Mouse (Mus musculus) midbrain, embryonic 12.5 days (tissue): ENCODE measurements around the gene Insl3. TPM values are rescaled to one million over a fixed set of nuclear protein-coding genes. Genes with fewer than 3 reads are reported as not detected.
"Not testable (repeated sequence)": the region's sequence is repeated elsewhere in the genome, so short reads cannot be mapped to it uniquely, and the experiment has no call there.

Experiments
- ATAC-seq: fragments of 200-750 bp; cut with Nextera tagmentation; 2 replicates; pipeline ENCODE4 v1.8.0; 2017; ENCODE audit warnings: low read depth, moderate TSS enrichment, moderate library complexity; ENCODE audit not compliant: low FRiP score
- H3K27ac ChIP-seq: fragments of 300-500 bp; sonication (generic); replicated peaks from 2 replicates; pipeline ENCODE4 v1.5.1; 2016; ENCODE audit warnings: mild to moderate bottlenecking
- H3K27me3 ChIP-seq: fragments of 300-500 bp; sonication (generic); 2 replicates; pipeline ENCODE4 v1.6.1; 2016; ENCODE audit warnings: mild to moderate bottlenecking
- H3K36me3 ChIP-seq: fragments of 300-500 bp; sonication (generic); 2 replicates; pipeline ENCODE4 v1.6.1; 2016
- H3K4me1 ChIP-seq: fragments of 300-500 bp; sonication (generic); 2 replicates; pipeline ENCODE4 v1.6.1; 2016
- H3K4me2 ChIP-seq: fragments of 300-500 bp; sonication (generic); replicated peaks from 2 replicates; pipeline ENCODE4 v1.6.1; 2016; ENCODE audit warnings: mild to moderate bottlenecking, moderate library complexity
- H3K4me3 ChIP-seq: fragments of 300-500 bp; sonication (generic); 2 replicates; pipeline ENCODE4 v1.5.1; 2016; ENCODE audit warnings: mild to moderate bottlenecking
- H3K9ac ChIP-seq: fragments of 300-500 bp; sonication (generic); replicated peaks from 2 replicates; pipeline ENCODE4 v1.6.1; 2016; ENCODE audit warnings: mild to moderate bottlenecking, moderate library complexity
- H3K9me3 ChIP-seq: fragments of 300-500 bp; sonication (generic); 2 replicates; pipeline ENCODE4 v1.6.1; 2016; ENCODE audit warnings: mild to moderate bottlenecking
- WGBS: fragments of 180-500 bp; shearing (Covaris S2); methylation state at CpG from one replicate; pipeline ENCODE4 v1.1.7; 2016; 5-methylcytosine and 5-hydroxymethylcytosine counted together
- polyA plus RNA-seq: library from polyadenylated mRNA; unstranded; fragments of >200 nt; fragmentation: Nextera tagmentation; extraction: Ambion mirVana; gene quantifications from 2 replicates; pipeline ENCODE4 v1.2.1, GENCODE M21; 2016

Gene Insl3
- polyA plus RNA-seq, 1 experiment from 2014 or later, result not detected

DNA sequence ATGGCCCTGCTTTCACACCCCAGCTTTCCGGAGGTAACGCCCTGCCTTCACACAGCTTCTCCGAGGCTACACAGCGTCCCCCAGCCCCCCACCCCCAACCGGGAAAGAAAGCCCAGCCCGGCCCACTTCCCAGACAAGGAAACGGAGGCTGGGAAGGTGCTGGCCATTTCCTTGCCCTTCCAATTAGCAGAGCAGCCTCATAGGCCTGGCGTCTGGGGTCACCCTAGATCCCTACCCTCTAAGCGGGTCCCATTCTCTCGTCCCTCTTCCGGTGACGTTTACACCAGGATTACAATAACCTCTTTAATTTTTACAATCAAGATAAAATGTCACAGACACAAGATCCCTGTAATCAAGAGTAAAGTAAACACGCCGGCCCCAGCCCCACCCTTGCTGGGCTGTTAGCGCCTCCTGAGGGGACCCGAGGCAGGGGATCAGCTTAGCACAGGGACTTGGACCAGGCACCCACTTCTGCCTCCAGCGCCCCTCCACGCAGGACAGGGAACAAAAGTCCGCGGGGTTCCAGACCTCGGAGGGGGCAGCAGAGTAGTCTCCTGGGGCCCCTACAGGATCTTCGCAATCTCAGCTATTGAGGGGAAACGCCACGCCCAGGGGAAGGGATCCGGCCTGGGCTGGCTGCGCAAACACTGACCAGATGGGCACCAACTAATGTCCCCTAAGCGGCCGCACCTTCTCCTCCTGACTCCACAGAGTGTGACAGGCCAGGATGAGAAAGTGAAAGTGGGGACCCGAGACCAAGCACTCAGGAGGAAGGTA, 11.7 kb downstream of the Insl3 start:
- peak; percentile 16; the same call in 1 of the 2 replicates for ATAC-seq
- H3K36me3 ChIP-seq, result no peaks in the 10 kb centered on the region
- H3K27ac ChIP-seq, result no peak overlapping the region
- 12% methylated on average over 29 of the region's 29 CpGs for WGBS
- H3K4me3 ChIP-seq, result 0 out of 2 replicates have a peak overlapping the region, but pooled peaks have one; percentile 0
- H3K4me1 ChIP-seq, result peaks cover 5% of the 10 kb centered on the region; the same call in 1 of the 2 replicates
- peaks cover 84% of the 10 kb centered on the region for H3K27me3 ChIP-seq
- 0 out of 2 replicates have a peak overlapping the region, but pooled peaks have one; percentile 4 for H3K4me2 ChIP-seq
- H3K9me3 ChIP-seq, result no peaks in the 10 kb centered on the region
- no peak overlapping the region; the same call in 1 of the 2 replicates for H3K9ac ChIP-seq

DNA sequence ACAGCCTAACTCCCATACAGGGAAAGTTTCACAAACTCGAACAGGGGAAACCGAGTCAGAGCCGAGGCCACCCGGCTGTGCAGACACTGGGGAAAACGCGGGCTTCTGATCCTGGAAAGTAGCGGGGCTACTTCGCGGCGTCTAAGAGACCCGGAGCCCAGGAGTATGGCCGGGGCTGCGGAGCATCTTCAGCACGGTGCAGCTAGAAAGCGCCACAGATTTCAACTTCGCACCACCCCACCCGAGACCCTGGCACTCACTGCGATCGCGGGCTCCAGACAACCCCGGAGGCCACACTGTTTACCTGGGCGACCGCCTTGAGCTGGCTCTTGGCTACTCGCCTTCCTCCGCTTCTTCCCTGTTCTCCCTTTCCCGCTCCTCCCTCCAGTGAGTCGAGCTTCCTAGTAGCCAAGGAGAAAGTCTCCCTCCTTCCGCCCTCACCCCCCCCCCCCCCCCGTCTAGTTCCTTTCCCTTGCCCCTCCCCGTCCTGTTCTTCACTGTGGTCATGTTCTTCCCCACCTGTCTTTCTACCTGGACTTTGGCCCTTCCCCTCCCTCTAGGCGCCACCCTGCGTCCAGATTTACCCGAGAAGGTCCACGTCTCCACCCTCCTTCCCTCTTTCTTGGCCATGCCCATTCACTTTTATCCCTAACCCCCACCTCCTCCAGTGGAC, 12.5 kb downstream of the Insl3 start, which contains the start of gene B3gnt3:
Gene B3gnt3, minus strand, starts transcription at position 376 of the 673 bp plus-strand sequence.
- WGBS, result 24% methylated on average over 33 of the region's 34 CpGs
- Histone ChIP-seq H3K4me1 (peaks cover 5% of the 10 kb centered on the region; the same call in 1 of the 2 replicates), H3K27me3 (peaks cover 81% of the 10 kb centered on the region), H3K9me3 (no peaks in the 10 kb centered on the region), H3K27ac (no peak within 1 kb of the TSS), H3K4me3 (0 out of 2 replicates have a peak within 1 kb of the TSS, but pooled peaks have one; percentile 0), H3K36me3 (no peaks in the 10 kb centered on the region), H3K4me2 (0 out of 2 replicates have a peak within 1 kb of the TSS, but pooled peaks have one; percentile 4), H3K9ac (no peak within 1 kb of the TSS; the same call in 1 of the 2 replicates)
- ATAC-seq, result no peak

DNA sequence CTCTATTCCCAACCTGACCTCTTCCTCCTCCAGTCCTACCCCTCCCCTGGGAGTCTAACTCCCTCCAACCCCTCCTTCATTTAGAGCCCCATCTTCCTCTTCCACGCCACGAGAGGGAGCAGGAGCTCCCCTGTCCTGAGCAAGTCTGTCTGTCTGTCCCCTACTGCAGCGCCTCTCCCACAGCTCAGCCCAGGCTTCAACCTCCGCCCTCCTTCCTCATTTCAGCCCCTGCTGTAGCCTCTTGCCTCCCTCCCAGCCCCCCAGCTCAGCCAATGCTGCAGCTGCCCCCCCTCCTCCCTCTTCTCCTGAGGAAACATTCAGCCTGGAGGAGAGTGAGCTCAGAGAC, 13.0 kb downstream of the Insl3 start:
- Histone ChIP-seq H3K4me3 (no peak overlapping the region), H3K4me2 (no peak overlapping the region), H3K4me1 (peaks cover 5% of the 10 kb centered on the region; the same call in 1 of the 2 replicates), H3K9me3 (no peaks in the 10 kb centered on the region), H3K36me3 (no peaks in the 10 kb centered on the region), H3K9ac (no peak overlapping the region), H3K27ac (no peak overlapping the region), H3K27me3 (peaks cover 80% of the 10 kb centered on the region)
- 28% methylated on average over 4 of the region's 4 CpGs for WGBS
- ATAC-seq, result no peak

DNA sequence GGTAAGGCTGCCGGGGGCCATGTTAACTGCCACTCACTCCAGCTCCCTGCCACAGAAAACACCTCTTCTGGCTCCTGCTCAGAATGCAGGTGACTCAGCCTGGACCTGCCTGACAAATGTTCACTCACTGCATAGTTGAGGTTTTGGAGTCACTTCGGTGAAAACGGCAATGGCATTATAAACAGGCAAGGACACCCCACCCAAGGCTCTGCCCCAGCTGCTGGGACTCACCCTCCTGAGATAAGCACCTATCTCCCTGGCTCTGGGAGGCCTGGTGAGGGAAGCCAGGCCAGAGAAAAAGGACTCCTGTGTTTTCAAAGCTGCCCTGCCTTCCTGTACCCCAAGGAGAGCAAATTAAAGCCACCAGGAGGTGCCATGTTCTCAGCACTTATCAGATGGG, 13.9 kb downstream of the Insl3 start:
- H3K4me3 ChIP-seq, result no peak overlapping the region
- no peak overlapping the region for H3K4me2 ChIP-seq
- peaks cover 80% of the 10 kb centered on the region for H3K27me3 ChIP-seq
- peaks cover 5% of the 10 kb centered on the region; the same call in 1 of the 2 replicates for H3K4me1 ChIP-seq
- 85% methylated on average over 3 of the region's 3 CpGs for WGBS
- no peaks in the 10 kb centered on the region for H3K9me3 ChIP-seq
- no peak for ATAC-seq
- no peak overlapping the region for H3K27ac ChIP-seq
- H3K9ac ChIP-seq, result no peak overlapping the region
- H3K36me3 ChIP-seq, result no peaks in the 10 kb centered on the region

DNA sequence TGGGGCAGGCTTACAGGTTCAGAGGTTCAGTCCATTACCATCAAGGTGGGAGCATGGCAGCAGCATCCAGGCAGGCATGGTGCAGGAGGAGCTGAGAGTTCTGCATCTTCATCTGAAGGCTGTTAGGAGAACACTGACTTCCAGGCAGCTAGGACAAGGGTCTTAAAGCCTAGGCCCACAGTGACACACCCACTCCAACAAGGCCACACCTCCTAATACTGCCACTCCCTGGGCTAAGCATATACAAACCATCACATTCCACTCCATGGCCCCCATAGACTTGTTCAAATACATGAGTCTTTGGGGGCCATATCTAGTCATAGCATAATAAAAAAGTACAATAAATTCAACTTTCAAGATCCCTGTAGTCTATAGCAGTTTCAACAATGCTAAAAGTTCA, 14.4 kb downstream of the Insl3 start:
- not testable (repeated sequence) for H3K4me2 ChIP-seq, H3K27ac ChIP-seq, ATAC-seq, H3K36me3 ChIP-seq, H3K4me3 ChIP-seq, H3K9ac ChIP-seq, H3K9me3 ChIP-seq, H3K4me1 ChIP-seq
- H3K27me3 ChIP-seq, result peaks cover 80% of the 10 kb centered on the region

DNA sequence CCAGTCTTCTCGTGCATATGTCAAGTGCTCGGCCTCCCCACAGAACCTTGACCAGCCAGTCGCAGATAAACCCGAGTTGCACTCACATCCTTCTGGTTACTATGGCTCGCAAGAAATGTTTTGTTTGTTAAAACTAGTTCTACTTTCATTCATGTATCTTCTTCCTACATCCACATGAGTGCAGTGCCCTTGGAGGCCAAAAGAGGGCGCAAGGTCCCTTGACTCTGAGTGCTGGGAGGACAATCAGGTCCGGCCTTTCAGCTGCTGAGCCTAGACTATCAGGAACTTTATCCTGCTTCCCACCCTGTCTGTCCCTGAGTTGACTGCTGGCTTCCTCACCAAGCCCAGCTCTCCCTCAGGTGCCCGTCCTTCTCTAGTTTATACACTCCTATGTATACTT, 18.9 kb downstream of the Insl3 start:
- Histone ChIP-seq H3K27me3 (peaks cover 58% of the 10 kb centered on the region), H3K9ac (no peak overlapping the region), H3K27ac (no peak overlapping the region), H3K4me1 (0 out of 2 replicates have a peak, but pooled peaks cover 4% of the 10 kb centered on the region), H3K9me3 (no peaks in the 10 kb centered on the region), H3K4me2 (no peak overlapping the region), H3K36me3 (peaks cover 12% of the 10 kb centered on the region; the same call in 1 of the 2 replicates), H3K4me3 (no peak overlapping the region)
- no peak for ATAC-seq
- 32% methylated on average over 8 of the region's 8 CpGs for WGBS

DNA sequence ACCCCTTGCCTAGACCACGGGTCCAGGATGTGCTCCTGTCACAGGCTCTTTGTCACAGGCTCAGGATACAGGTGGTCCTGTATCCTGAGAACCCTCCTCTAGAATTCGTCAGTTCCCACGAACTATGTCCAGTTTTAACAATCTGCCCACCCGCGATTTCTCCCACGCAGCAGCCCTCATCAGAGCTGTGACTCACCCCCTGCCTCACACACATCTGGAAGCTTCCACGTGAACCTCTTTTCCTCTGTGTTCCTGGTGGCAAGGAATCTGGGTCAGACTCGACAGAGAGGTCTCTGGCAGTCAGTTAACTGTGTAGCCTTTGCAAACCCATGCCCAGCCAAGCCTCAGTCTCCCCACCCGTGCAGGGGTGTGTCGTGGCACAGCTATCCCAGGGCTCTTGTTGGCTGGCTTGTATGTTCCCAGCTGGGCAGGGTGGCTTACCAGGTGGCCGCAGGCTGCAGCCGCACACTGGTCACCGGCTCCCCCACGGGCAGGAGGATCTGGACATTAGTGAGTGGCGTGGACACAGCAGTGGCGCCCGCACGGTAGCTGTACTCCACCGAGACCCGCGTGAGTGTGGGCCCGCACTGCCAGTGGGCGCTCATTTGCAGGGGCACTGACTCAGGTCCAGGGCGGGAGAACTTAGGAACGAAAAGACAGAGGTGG, 20.3 kb downstream of the Insl3 start:
- peak; percentile 50; the same call in 1 of the 2 replicates for ATAC-seq
- H3K4me1 ChIP-seq, result 0 out of 2 replicates have a peak, but pooled peaks cover 4% of the 10 kb centered on the region
- no peaks in the 10 kb centered on the region for H3K9me3 ChIP-seq
- 40% methylated on average over 25 of the region's 25 CpGs for WGBS
- peaks cover 21% of the 10 kb centered on the region; the same call in 1 of the 2 replicates for H3K36me3 ChIP-seq
- no peak overlapping the region for H3K27ac ChIP-seq
- H3K4me3 ChIP-seq, result no peak overlapping the region
- H3K4me2 ChIP-seq, result peak overlapping the region; percentile 44
- no peak overlapping the region for H3K9ac ChIP-seq
- peaks cover 51% of the 10 kb centered on the region for H3K27me3 ChIP-seq

DNA sequence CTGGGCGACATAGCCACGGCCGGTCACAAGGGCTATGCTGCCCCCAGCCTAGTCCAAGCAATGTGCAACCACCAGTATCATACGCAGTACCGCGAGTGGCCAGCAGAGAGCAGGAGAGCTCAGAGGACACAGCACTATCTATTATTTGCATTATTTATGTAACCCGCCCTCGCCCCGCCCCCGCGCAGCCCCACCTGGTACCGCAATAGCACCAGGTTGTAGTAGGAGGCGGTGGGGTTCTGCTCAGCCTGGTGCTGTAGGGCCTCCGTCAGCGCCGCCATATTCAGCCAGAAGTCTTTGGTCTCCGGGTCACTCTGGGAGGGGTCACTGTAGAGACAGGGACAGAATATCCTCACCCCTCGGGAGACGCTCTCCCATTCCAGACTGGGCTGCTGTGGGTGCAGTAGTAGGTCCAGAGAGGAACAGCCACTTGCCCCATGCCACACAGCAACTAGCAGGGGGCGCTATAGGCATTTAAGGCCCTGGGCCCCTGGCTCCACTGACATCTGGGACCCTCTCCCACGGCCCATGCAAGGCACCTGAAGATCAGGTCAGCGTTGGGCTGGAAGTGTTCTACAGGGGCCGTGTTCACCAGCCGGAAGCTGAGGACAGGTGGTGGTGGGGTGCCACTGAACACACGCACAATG, 20.9 kb downstream of the Insl3 start:
- peaks cover 45% of the 10 kb centered on the region for H3K27me3 ChIP-seq
- no peak overlapping the region for H3K27ac ChIP-seq
- WGBS, result 24% methylated on average over 25 of the region's 25 CpGs
- 0 out of 2 replicates have a peak, but pooled peaks cover 4% of the 10 kb centered on the region for H3K4me1 ChIP-seq
- peak; percentile 76 for ATAC-seq
- H3K4me2 ChIP-seq, result peak overlapping the region; percentile 44
- no peaks in the 10 kb centered on the region for H3K9me3 ChIP-seq
- H3K4me3 ChIP-seq, result 0 out of 2 replicates have a peak overlapping the region, but pooled peaks have one; percentile 9
- H3K9ac ChIP-seq, result no peak overlapping the region
- peaks cover 24% of the 10 kb centered on the region; the same call in 1 of the 2 replicates for H3K36me3 ChIP-seq

DNA sequence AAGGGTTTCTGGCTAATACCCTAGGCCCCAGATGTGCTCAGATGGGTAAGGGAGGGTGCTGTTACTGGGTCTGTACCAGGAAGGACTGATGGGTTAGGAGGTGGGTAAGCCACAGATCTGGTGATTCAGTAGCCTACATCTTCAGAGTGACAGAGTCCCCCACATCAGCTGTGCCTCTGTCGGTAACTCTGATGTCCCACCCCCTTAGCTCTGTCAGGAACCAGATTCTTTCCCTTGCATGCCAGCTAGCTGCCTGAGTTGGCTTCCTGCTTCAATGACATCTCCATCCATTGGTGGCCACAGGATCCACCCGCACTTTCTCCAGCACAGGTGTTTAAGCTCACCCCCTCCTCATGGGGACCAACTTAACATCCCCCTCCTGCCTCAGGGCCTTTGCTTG, 22.6 kb downstream of the Insl3 start:
- H3K27me3 ChIP-seq, result peaks cover 40% of the 10 kb centered on the region
- H3K4me2 ChIP-seq, result no peak overlapping the region
- H3K36me3 ChIP-seq, result peaks cover 37% of the 10 kb centered on the region
- H3K27ac ChIP-seq, result no peak overlapping the region
- WGBS, result 77% methylated on average over 2 of the region's 2 CpGs
- H3K4me1 ChIP-seq, result 0 out of 2 replicates have a peak, but pooled peaks cover 4% of the 10 kb centered on the region
- H3K4me3 ChIP-seq, result no peak overlapping the region
- no peak overlapping the region for H3K9ac ChIP-seq
- no peak for ATAC-seq
- no peaks in the 10 kb centered on the region for H3K9me3 ChIP-seq

DNA sequence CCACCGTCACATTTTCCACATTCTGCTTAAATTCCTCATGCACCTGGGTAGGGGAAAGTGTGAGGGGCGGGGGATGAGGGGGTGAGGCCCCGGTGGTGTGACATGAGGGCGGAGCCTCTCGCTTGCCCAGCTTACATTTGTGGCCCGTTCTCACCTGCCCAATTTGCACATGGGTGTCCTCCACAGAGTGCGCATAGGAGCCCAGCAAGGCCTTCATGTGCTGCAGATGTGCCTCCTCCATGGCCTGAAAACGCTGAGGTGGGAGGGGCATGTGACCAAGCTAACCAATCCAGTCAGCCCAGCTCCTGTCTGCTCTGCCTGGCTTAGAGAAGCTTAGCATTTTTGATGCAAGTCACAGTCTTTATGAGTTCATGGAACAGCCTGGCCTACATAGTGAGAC, 26.5 kb downstream of the Insl3 start:
- Histone ChIP-seq H3K9me3 (no peaks in the 10 kb centered on the region), H3K36me3 (peaks cover 42% of the 10 kb centered on the region), H3K4me1 (peaks cover 28% of the 10 kb centered on the region), H3K4me3 (no peak overlapping the region), H3K27ac (no peak overlapping the region), H3K27me3 (peaks cover 10% of the 10 kb centered on the region; the same call in 1 of the 2 replicates), H3K4me2 (no peak overlapping the region), H3K9ac (no peak overlapping the region)
- ATAC-seq, result no peak
- 63% methylated on average over 8 of the region's 8 CpGs for WGBS

DNA sequence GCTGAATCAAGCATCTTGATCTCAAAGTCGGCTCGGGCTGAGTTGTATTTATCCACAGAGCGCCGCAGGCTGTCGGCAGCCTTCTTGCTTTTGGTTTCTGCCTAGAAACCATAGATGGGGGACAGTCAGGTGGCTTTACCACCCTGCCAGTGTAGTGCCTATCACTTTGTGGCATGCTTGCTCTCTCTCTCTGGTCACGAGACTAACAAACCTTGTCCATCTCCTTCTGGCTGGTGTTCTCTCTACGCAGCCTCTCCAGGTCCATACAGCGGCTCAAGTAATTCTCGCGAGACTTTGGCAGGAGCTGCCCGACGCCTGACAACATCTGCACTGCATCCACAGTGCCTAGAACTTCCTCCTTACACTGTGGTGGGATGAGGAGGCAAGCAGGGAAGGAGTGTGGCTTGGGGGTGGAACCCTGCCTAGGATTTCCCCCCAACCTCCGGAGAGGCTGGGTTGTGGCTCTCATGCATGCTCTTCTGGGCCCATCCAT, 27.6 kb downstream of the Insl3 start:
- Histone ChIP-seq H3K9me3 (no peaks in the 10 kb centered on the region), H3K4me2 (no peak overlapping the region), H3K4me3 (no peak overlapping the region), H3K36me3 (peaks cover 42% of the 10 kb centered on the region), H3K4me1 (peaks cover 39% of the 10 kb centered on the region), H3K9ac (no peak overlapping the region), H3K27me3 (peaks cover 5% of the 10 kb centered on the region; the same call in 1 of the 2 replicates), H3K27ac (no peak overlapping the region)
- WGBS, result 84% methylated on average over 13 of the region's 13 CpGs
- ATAC-seq, result no peak
